Mouse (Mus musculus): Measurements from ENCODE around the gene Gm4303.
"Not testable (repeated sequence)": the region's sequence is repeated elsewhere in the genome, so short reads cannot be mapped to it uniquely, and the experiment has no call there.

The Gm4303 gene

DNA sequence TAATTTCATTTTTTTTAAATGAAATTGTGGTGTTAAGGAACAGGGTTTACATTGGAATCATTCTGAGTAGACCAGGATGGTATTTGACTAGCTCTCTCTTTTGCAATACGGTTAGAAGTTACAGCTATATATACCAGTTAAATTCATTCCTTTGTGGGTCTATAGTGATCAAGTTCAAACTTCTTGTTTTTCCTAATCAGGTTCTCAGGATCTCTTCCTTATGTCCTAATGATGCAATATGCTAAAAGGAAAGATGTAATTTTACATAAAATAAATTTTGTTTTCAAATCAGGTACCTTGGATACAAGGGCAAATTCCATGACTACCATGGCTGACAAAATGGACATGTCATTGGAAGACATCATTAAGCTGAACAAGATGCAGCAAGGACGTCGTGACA is at the start of gene Gm4303:
Gene Gm4303, plus strand, starts transcription at position 301 of the 400 bp plus-strand sequence.
- not testable (repeated sequence) for DNase-seq (ENCODE audit: low spot score in 2 of 2)

- DNase-seq (ENCODE audit: low spot score in 2 of 2), result no peak
Measured at GRCm38 (mm10) chr10:100296105-100296504, 49.7 kb upstream of the Gm4303 start.

GRCm38 (mm10) chr10:100300106-100300505 is 45.7 kb upstream of the Gm4303 start:
- not testable (repeated sequence) for DNase-seq (ENCODE audit: low spot score in 2 of 2)

DNA sequence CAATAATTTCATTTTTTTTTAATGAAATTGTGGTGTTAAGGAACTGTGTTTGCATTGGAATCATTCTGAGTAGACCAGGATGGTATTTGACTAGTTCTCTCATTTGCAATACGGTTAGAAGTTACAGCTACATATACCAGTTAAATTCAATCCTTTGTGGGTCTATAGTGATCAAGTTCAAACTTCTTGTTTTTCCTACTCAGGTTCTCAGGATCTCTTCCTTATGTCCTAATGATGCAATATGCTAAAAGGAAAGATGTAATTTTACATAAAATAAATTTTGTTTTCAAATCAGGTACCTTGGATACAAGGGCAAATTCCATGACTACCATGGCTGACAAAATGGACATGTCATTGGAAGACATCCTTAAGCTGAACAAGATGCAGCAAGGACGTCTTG is 10.4 kb upstream of the Gm4303 start, which contains the start of gene Gm4301:
Gene Gm4301, plus strand, starts transcription at position 301 of the 400 bp plus-strand sequence.
- DNase-seq (ENCODE audit: low spot score in 2 of 2), result not testable (repeated sequence)

DNA sequence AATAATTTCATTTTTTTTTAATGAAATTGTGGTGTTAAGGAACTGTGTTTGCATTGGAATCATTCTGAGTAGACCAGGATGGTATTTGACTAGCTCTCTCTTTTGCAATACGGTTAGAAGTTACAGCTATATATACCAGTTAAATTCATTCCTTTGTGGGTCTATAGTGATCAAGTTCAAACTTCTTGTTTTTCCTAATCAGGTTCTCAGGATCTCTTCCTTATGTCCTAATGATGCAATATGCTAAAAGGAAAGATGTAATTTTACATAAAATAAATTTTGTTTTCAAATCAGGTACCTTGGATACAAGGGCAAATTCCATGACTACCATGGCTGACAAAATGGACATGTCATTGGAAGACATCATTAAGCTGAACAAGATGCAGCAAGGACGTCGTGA is 5.2 kb upstream of the Gm4303 start, which contains the start of gene Gm4302:
Gene Gm4302, plus strand, starts transcription at position 301 of the 400 bp plus-strand sequence.
- DNase-seq (ENCODE audit: low spot score in 2 of 2), result not testable (repeated sequence)

DNA sequence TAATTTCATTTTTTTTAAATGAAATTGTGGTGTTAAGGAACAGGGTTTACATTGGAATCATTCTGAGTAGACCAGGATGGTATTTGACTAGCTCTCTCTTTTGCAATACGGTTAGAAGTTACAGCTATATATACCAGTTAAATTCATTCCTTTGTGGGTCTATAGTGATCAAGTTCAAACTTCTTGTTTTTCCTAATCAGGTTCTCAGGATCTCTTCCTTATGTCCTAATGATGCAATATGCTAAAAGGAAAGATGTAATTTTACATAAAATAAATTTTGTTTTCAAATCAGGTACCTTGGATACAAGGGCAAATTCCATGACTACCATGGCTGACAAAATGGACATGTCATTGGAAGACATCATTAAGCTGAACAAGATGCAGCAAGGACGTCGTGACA is 5.0 kb downstream of the Gm4303 start, which contains the start of gene Gm4305:
Gene Gm4305, plus strand, starts transcription at position 301 of the 400 bp plus-strand sequence.
- DNase-seq (ENCODE audit: low spot score in 2 of 2), result not testable (repeated sequence)

DNA sequence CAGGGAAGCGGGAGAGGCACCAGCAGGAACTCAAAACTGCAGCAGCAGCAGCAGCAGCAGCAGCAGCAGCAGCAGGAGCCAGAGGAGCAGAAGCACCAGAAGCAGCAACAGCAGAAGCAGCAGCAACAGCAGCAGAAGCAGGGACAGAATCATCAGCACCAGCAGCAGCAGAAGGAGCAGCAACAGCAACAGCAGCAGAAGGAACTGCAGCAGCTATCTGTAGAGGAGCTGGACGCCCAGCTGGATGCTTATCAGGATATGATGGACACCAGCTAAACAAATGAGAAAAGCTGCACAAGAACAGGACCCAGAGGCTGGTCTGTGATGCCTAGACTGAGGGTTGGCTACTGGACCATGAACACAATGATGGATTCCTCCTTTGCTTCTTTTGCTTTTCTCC is 11.1 kb downstream of the Gm4303 start:
- DNase-seq (ENCODE audit: low spot score in 2 of 2), result peak; percentile 3 to 6

DNA sequence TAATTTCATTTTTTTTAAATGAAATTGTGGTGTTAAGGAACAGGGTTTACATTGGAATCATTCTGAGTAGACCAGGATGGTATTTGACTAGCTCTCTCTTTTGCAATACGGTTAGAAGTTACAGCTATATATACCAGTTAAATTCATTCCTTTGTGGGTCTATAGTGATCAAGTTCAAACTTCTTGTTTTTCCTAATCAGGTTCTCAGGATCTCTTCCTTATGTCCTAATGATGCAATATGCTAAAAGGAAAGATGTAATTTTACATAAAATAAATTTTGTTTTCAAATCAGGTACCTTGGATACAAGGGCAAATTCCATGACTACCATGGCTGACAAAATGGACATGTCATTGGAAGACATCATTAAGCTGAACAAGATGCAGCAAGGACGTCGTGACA is 15.3 kb downstream of the Gm4303 start, which contains the start of gene Gm4307:
Gene Gm4307, plus strand, starts transcription at position 301 of the 400 bp plus-strand sequence.
- DNase-seq (ENCODE audit: low spot score in 2 of 2), result not testable (repeated sequence)

DNA sequence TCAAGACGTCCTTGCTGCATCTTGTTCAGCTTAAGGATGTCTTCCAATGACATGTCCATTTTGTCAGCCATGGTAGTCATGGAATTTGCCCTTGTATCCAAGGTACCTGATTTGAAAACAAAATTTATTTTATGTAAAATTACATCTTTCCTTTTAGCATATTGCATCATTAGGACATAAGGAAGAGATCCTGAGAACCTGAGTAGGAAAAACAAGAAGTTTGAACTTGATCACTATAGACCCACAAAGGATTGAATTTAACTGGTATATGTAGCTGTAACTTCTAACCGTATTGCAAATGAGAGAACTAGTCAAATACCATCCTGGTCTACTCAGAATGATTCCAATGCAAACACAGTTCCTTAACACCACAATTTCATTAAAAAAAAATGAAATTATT is 36.7 kb downstream of the Gm4303 start, which contains the start of gene Gm4312:
Gene Gm4312, minus strand, starts transcription at position 101 of the 400 bp plus-strand sequence.
- not testable (repeated sequence) for DNase-seq (ENCODE audit: low spot score in 2 of 2)
